Mouse (Mus musculus): ENCODE results near the gene Gstt2. TPM values are rescaled to one million over a fixed set of nuclear protein-coding genes. Genes with fewer than 3 reads are reported as not detected.

Gstt2 gene
- polyA plus RNA-seq, 1 experiment, result not detected

- H3K4me3 ChIP-seq (ENCODE audit: insufficient read depth, low read depth, low read length), result no peak overlapping the region
- H3K27ac ChIP-seq (ENCODE audit: insufficient read depth, low read depth, low read length), result no peak overlapping the region
- TF ChIP-seq POLR2A (IDR thresholded peaks at IDR 0.05; ENCODE audit: insufficient read depth, low read depth, low read length) (no peak), CTCF (IDR thresholded peaks at IDR 0.05; ENCODE audit: insufficient read depth, low read depth, low read length) (no peak)
- WGBS, result 85% methylated on average over 3 of the region's 3 CpGs
- peaks cover 17% of the 10 kb centered on the region for H3K4me1 ChIP-seq (ENCODE audit: control insufficient read depth, insufficient read depth, low read length)
Measured at GRCm38 (mm10) chr10:75856976-75857375, 19.8 kb upstream of the Gstt2 start.

GRCm38 (mm10) chr10:75856155-75856907, 19.1 kb upstream of the Gstt2 start:
- WGBS, result 88% methylated on average over 11 of the region's 11 CpGs
- no peak overlapping the region for H3K27ac ChIP-seq (ENCODE audit: insufficient read depth, low read depth, low read length)
- TF ChIP-seq POLR2A (IDR thresholded peaks at IDR 0.05; ENCODE audit: insufficient read depth, low read depth, low read length), result no peak
- TF ChIP-seq CTCF (IDR thresholded peaks at IDR 0.05; ENCODE audit: insufficient read depth, low read depth, low read length), result no peak
- peaks cover 17% of the 10 kb centered on the region for H3K4me1 ChIP-seq (ENCODE audit: control insufficient read depth, insufficient read depth, low read length)
- H3K4me3 ChIP-seq (ENCODE audit: insufficient read depth, low read depth, low read length), result no peak overlapping the region

- no peak overlapping the region for H3K4me3 ChIP-seq (ENCODE audit: insufficient read depth, low read depth, low read length)
- TF ChIP-seq CTCF (IDR thresholded peaks at IDR 0.05; ENCODE audit: insufficient read depth, low read depth, low read length), result no peak
- TF ChIP-seq POLR2A (IDR thresholded peaks at IDR 0.05; ENCODE audit: insufficient read depth, low read depth, low read length), result no peak
- WGBS, result 91% methylated on average over 15 of the region's 15 CpGs
Measured at GRCm38 (mm10) chr10:75855416-75855981, 18.3 kb upstream of the Gstt2 start.

GRCm38 (mm10) chr10:75854791-75855190, 17.6 kb upstream of the Gstt2 start:
- 64% methylated on average over 6 of the region's 6 CpGs for WGBS
- Histone ChIP-seq H3K4me3 (ENCODE audit: insufficient read depth, low read depth, low read length) (no peak overlapping the region), H3K4me1 (ENCODE audit: control insufficient read depth, insufficient read depth, low read length) (peaks cover 13% of the 10 kb centered on the region), H3K27ac (ENCODE audit: insufficient read depth, low read depth, low read length) (no peak overlapping the region)
- TF ChIP-seq CTCF (IDR thresholded peaks at IDR 0.05; ENCODE audit: insufficient read depth, low read depth, low read length) (no peak), POLR2A (IDR thresholded peaks at IDR 0.05; ENCODE audit: insufficient read depth, low read depth, low read length) (no peak)

More at GRCm38 (mm10) chr10:75855416-75855981, 18.3 kb upstream of the Gstt2 start:
- Histone ChIP-seq H3K4me1 (ENCODE audit: control insufficient read depth, insufficient read depth, low read length) (peaks cover 13% of the 10 kb centered on the region), H3K27ac (ENCODE audit: insufficient read depth, low read depth, low read length) (no peak overlapping the region)

- WGBS, result 52% methylated on average over 5 of the region's 5 CpGs
- Histone ChIP-seq H3K4me3 (ENCODE audit: insufficient read depth, low read depth, low read length) (no peak overlapping the region), H3K4me1 (ENCODE audit: control insufficient read depth, insufficient read depth, low read length) (peaks cover 10% of the 10 kb centered on the region), H3K27ac (ENCODE audit: insufficient read depth, low read depth, low read length) (no peak overlapping the region)
- TF ChIP-seq CTCF (IDR thresholded peaks at IDR 0.05; ENCODE audit: insufficient read depth, low read depth, low read length) (no peak), POLR2A (IDR thresholded peaks at IDR 0.05; ENCODE audit: insufficient read depth, low read depth, low read length) (no peak)
Measured at GRCm38 (mm10) chr10:75854096-75854495, 16.9 kb upstream of the Gstt2 start.

- Histone ChIP-seq H3K4me1 (ENCODE audit: control insufficient read depth, insufficient read depth, low read length) (peaks cover 5% of the 10 kb centered on the region), H3K4me3 (ENCODE audit: insufficient read depth, low read depth, low read length) (no peak overlapping the region), H3K27ac (ENCODE audit: insufficient read depth, low read depth, low read length) (no peak overlapping the region)
- WGBS, result 14% methylated on average over 10 of the region's 10 CpGs
- TF ChIP-seq CTCF (IDR thresholded peaks at IDR 0.05; ENCODE audit: insufficient read depth, low read depth, low read length) (no peak), POLR2A (IDR thresholded peaks at IDR 0.05; ENCODE audit: insufficient read depth, low read depth, low read length) (no peak)
Measured at GRCm38 (mm10) chr10:75853452-75853851, 16.2 kb upstream of the Gstt2 start.

GRCm38 (mm10) chr10:75852539-75853125, 15.4 kb upstream of the Gstt2 start:
- Histone ChIP-seq H3K4me3 (ENCODE audit: insufficient read depth, low read depth, low read length) (no peak overlapping the region), H3K27ac (ENCODE audit: insufficient read depth, low read depth, low read length) (no peak overlapping the region), H3K4me1 (ENCODE audit: control insufficient read depth, insufficient read depth, low read length) (peaks cover 1% of the 10 kb centered on the region)
- TF ChIP-seq CTCF (IDR thresholded peaks at IDR 0.05; ENCODE audit: insufficient read depth, low read depth, low read length) (no peak), POLR2A (IDR thresholded peaks at IDR 0.05; ENCODE audit: insufficient read depth, low read depth, low read length) (no peak)
- WGBS, result 95% methylated on average over 12 of the region's 12 CpGs

GRCm38 (mm10) chr10:75851681-75852080, 14.5 kb upstream of the Gstt2 start:
- 74% methylated on average over 3 of the region's 3 CpGs for WGBS
- no peak for TF ChIP-seq POLR2A (IDR thresholded peaks at IDR 0.05; ENCODE audit: insufficient read depth, low read depth, low read length)
- TF ChIP-seq CTCF (IDR thresholded peaks at IDR 0.05; ENCODE audit: insufficient read depth, low read depth, low read length), result no peak
- no peak overlapping the region for H3K4me3 ChIP-seq (ENCODE audit: insufficient read depth, low read depth, low read length)
- no peak overlapping the region for H3K27ac ChIP-seq (ENCODE audit: insufficient read depth, low read depth, low read length)
- no peaks in the 10 kb centered on the region; the same call in 1 of the 2 replicates for H3K4me1 ChIP-seq (ENCODE audit: control insufficient read depth, insufficient read depth, low read length)

GRCm38 (mm10) chr10:75851076-75851475, 13.9 kb upstream of the Gstt2 start:
- WGBS, result 12% methylated on average over 6 of the region's 6 CpGs
- H3K4me1 ChIP-seq (ENCODE audit: control insufficient read depth, insufficient read depth, low read length), result no peaks in the 10 kb centered on the region; the same call in 1 of the 2 replicates
- H3K27ac ChIP-seq (ENCODE audit: insufficient read depth, low read depth, low read length), result no peak overlapping the region
- TF ChIP-seq POLR2A (IDR thresholded peaks at IDR 0.05; ENCODE audit: insufficient read depth, low read depth, low read length) (no peak), CTCF (IDR thresholded peaks at IDR 0.05; ENCODE audit: insufficient read depth, low read depth, low read length) (no peak)
- no peak overlapping the region for H3K4me3 ChIP-seq (ENCODE audit: insufficient read depth, low read depth, low read length)
